Comparison of ENCODE assay signal across 18 mouse cellular contexts in genomic region chr5:144915828-144916227, GRCm38 (mm10). TPM values are rescaled to one million over a fixed set of nuclear protein-coding genes. Genes with fewer than 3 reads are reported as not detected.
DNase-seq lines count a peak whose midpoint lies in the region; ATAC-seq and TF ChIP-seq lines count a peak whose summit lies in the region.
"Had no signal": no experiment of that assay in that cellular context is flagged by ENCODE, and none has a peak within 500 bp of the region (broad histone marks: within the 10 kb centered on the region; RNA-seq: fewer than 3 reads in every experiment).

No protein-coding gene starts in this region.

- no peaks in the 10 kb centered on the region for H3K9me3 ChIP-seq in heart, embryonic 15.5 days (replicated peaks)
- H3K9me3 ChIP-seq: embryonic facial prominence, embryonic 13.5 days; forebrain, embryonic 12.5 days; intestine, embryonic 15.5 days had no signal

- no peaks in the 10 kb centered on the region for H3K27me3 ChIP-seq in heart, adult 2 months (ENCODE audit: control insufficient read depth, insufficient read depth, low read length)
- no peaks in the 10 kb centered on the region for H3K27me3 ChIP-seq in heart, embryonic 15.5 days
- H3K27me3 ChIP-seq: embryonic facial prominence, embryonic 13.5 days; forebrain, embryonic 12.5 days; intestine, embryonic 15.5 days had no signal

- H3K4me3 ChIP-seq in gastrocnemius, adult 2 months, result no peak overlapping the region
- H3K4me3 ChIP-seq in heart, adult 2 months, result no peak overlapping the region
- H3K4me3 ChIP-seq in layer of hippocampus, adult 2 months, result no peak overlapping the region
- H3K4me3 ChIP-seq in heart, embryonic 15.5 days, result no peak overlapping the region
- H3K4me3 ChIP-seq: embryonic facial prominence, embryonic 13.5 days; forebrain, embryonic 12.5 days; intestine, embryonic 15.5 days had no signal

- no peak for TF ChIP-seq EP300 in heart, adult 2 months (IDR thresholded peaks at IDR 0.05; ENCODE audit: insufficient read depth, low read depth, low read length)

- H3K36me3 ChIP-seq in heart, adult 2 months (ENCODE audit: control insufficient read depth, insufficient read depth, low read length), result no peaks in the 10 kb centered on the region; the same call in 1 of the 2 replicates
- no peaks in the 10 kb centered on the region for H3K36me3 ChIP-seq in heart, embryonic 15.5 days
- H3K36me3 ChIP-seq: embryonic facial prominence, embryonic 13.5 days; forebrain, embryonic 12.5 days; intestine, embryonic 15.5 days had no signal

- TF ChIP-seq CTCF in gastrocnemius, adult 2 months (IDR thresholded peaks at IDR 0.05), result no peak
- TF ChIP-seq CTCF in heart, adult 2 months (IDR thresholded peaks at IDR 0.05), result no peak
- no peak for TF ChIP-seq CTCF in layer of hippocampus, adult 2 months (conservative IDR thresholded peaks at IDR 0.05)

- 21% methylated on average over 5 of the region's 5 CpGs for WGBS in heart, adult 2 months
- WGBS in heart, embryonic 15.5 days, result 48% methylated on average over 5 of the region's 5 CpGs

- no peak overlapping the region for H3K4me2 ChIP-seq in heart, embryonic 15.5 days
- H3K4me2 ChIP-seq: embryonic facial prominence, embryonic 13.5 days; forebrain, embryonic 12.5 days; hindbrain, embryonic 14.5 days; intestine, embryonic 15.5 days had no signal

- peak overlapping the region; percentile 77 for H3K27ac ChIP-seq in gastrocnemius, adult 2 months
- H3K27ac ChIP-seq in heart, adult 2 months, result peak overlapping the region; percentile 27
- peak overlapping the region; percentile 81; the same call in 1 of the 2 replicates for H3K27ac ChIP-seq in layer of hippocampus, adult 2 months
- H3K27ac ChIP-seq in heart, embryonic 15.5 days, result peak overlapping the region; percentile 26; the same call in 1 of the 2 replicates
- H3K27ac ChIP-seq: embryonic facial prominence, embryonic 13.5 days; forebrain, embryonic 12.5 days; hindbrain, embryonic 14.5 days; intestine, embryonic 15.5 days had no signal

- no peak for TF ChIP-seq POLR2A in heart, adult 2 months (IDR thresholded peaks at IDR 0.05; ENCODE audit: insufficient read depth, low read depth, low read length)

- ATAC-seq in heart, embryonic 15.5 days (replicated peaks; ENCODE audit: insufficient number of reproducible peaks, insufficient read depth, low FRiP score, low read depth), result no peak
- ATAC-seq: forebrain, embryonic 16.5 days; intestine, embryonic 15.5 days had no signal

- peak; percentile 77 for DNase-seq in gastrocnemius, adult 2 months
- no peak for DNase-seq in gastrocnemius, postnatal 36 days
- DNase-seq in heart, adult 2 months, result peak in 1 of 2 experiments; percentile 43
- no peak for DNase-seq in heart, postnatal 4 days
- DNase-seq in layer of hippocampus, adult 2 months (ENCODE audit: low spot score in 2 of 2), result no peak
- no peak for DNase-seq in layer of hippocampus, postnatal 14 days (ENCODE audit: low spot score in 2 of 2)
- no peak for DNase-seq in right cerebral cortex, postnatal 36 days (ENCODE audit: low spot score in 2 of 2)
- DNase-seq: adrenal gland, postnatal 10 days; cerebellum, adult 11-12 months; cerebellum, adult 9-10 months; cerebellum, postnatal 25 days; kidney, adult 18-20 months had no signal

- H3K4me1 ChIP-seq in heart, adult 2 months (ENCODE audit: control insufficient read depth, insufficient read depth, low read length), result peaks cover 27% of the 10 kb centered on the region
- H3K4me1 ChIP-seq in heart, embryonic 15.5 days (replicated peaks), result peaks cover 50% of the 10 kb centered on the region

- H3K9ac ChIP-seq in heart, adult 2 months (ENCODE audit: low read depth, low read length), result no peak overlapping the region
- no peak overlapping the region for H3K9ac ChIP-seq in heart, embryonic 15.5 days
- H3K9ac ChIP-seq: embryonic facial prominence, embryonic 13.5 days; forebrain, embryonic 12.5 days; hindbrain, embryonic 14.5 days; intestine, embryonic 15.5 days had no signal

- intact Hi-C loops in gastrocnemius, adult 2 months (cut with DNase I), result no loop called here
- intact Hi-C loops in gastrocnemius, postnatal 36 days (cut with DNase I), result no loop called here
- intact Hi-C loops in heart, adult 2 months (cut with DNase I), result loop anchor here (5.0 kb wide), 1 partner anchor 51 kb away; the partner anchor contains the start of gene Smurf1

- peaks cover 2% of the 10 kb centered on the region; the same call in 1 of the 2 replicates for H3K79me2 ChIP-seq in heart, adult 2 months (replicated peaks; ENCODE audit: control insufficient read depth, insufficient read depth, low read length)

RNA-seq across cellular contexts. Expression of gene Smurf1, which starts 49.8 kb away (rescaled TPM):
- 10 to 100 TPM in 1 of 2 experiments, 1 to 10 TPM in 1; 9.3 to 16.8 TPM for total RNA-seq in gastrocnemius, adult 2 months (2021)
- total RNA-seq in gastrocnemius, postnatal 36 days (2021), result 10 to 100 TPM in 1 of 2 experiments, 1 to 10 TPM in 1; 9.4 to 11.0 TPM
- total RNA-seq in heart, adult 2 months (2021), result 10 to 100 TPM; 26.6 to 27.0 TPM
- 23.1 and 26.2 TPM in 2 replicates for polyA plus RNA-seq in heart, adult 2 months (2012; rRNA removed)
- 10 to 100 TPM; 34.0 to 36.3 TPM for total RNA-seq in heart, postnatal 4 days (2021)
- 10 to 100 TPM; 29.2 to 30.5 TPM for total RNA-seq in layer of hippocampus, adult 2 months (2021)
- 10 to 100 TPM; 39.0 to 39.7 TPM for total RNA-seq in layer of hippocampus, postnatal 14 days (2021)
- polyA plus RNA-seq in heart, embryonic 15.5 days (2015; fragmentation: Nextera tagmentation; extraction: Ambion mirVana), result 11.3 and 13.8 TPM in 2 replicates

Comparison
In these comparisons a context has a peak if more than half of its experiments do, and no peak if none do; other contexts are left out.
1. H3K27ac ChIP-seq: peak in every context shown above with its lines; median percentile 81 in layer of hippocampus, adult 2 months; 77 in gastrocnemius, adult 2 months; 27 in heart, adult 2 months; 26 in heart, embryonic 15.5 days.